Mouse (Mus musculus) right cerebral cortex, postnatal 36 days (tissue): ENCODE results near the gene Gfpt1.
A peak's percentile ranks its signal among the peaks of the same experiment; 100 is the strongest.
"Not testable (repeated sequence)": the region's sequence is repeated elsewhere in the genome, so short reads cannot be mapped to it uniquely, and the experiment has no call there.

Experiments
- DNase-seq, 2 experiments: peaks; one replicate each; pipeline ENCODE4 v3.0.0; 2022; ENCODE audit warnings: low spot score in 2 of 2, mixed read lengths in 1 of 2

Gfpt1 gene

GRCm38 (mm10) chr6:87042004-87042336, 676 bp upstream of the Gfpt1 start:
- DNase-seq, result no peak

GRCm38 (mm10) chr6:87043131-87043516, 478 bp downstream of the Gfpt1 start:
- no peak for DNase-seq

- DNase-seq, result no peak
Observed at GRCm38 (mm10) chr6:87044895-87045294, 2.2 kb downstream of the Gfpt1 start.

- no peak for DNase-seq
Observed at GRCm38 (mm10) chr6:87045507-87045906, 2.9 kb downstream of the Gfpt1 start.

GRCm38 (mm10) chr6:87048712-87049111, 6.1 kb downstream of the Gfpt1 start:
- DNase-seq, result not testable (repeated sequence)

- DNase-seq, result peak; percentile 22 to 44
Observed at GRCm38 (mm10) chr6:87051886-87052425, 9.3 kb downstream of the Gfpt1 start.

GRCm38 (mm10) chr6:87054193-87054592, 11.5 kb downstream of the Gfpt1 start:
- DNase-seq, result no peak

GRCm38 (mm10) chr6:87059754-87060153, 17.1 kb downstream of the Gfpt1 start:
- no peak for DNase-seq

GRCm38 (mm10) chr6:87063586-87063985, 20.9 kb downstream of the Gfpt1 start:
- DNase-seq, result no peak

- DNase-seq, result no peak
Observed at GRCm38 (mm10) chr6:87068209-87068608, 25.6 kb downstream of the Gfpt1 start.

- DNase-seq, result no peak
Observed at GRCm38 (mm10) chr6:87069195-87069900, 26.7 kb downstream of the Gfpt1 start.

GRCm38 (mm10) chr6:87070641-87071040, 28.0 kb downstream of the Gfpt1 start:
- no peak for DNase-seq

- no peak for DNase-seq
Observed at GRCm38 (mm10) chr6:87072759-87073158, 30.1 kb downstream of the Gfpt1 start.

- no peak for DNase-seq
Observed at GRCm38 (mm10) chr6:87075092-87075685, 32.5 kb downstream of the Gfpt1 start.

GRCm38 (mm10) chr6:87079457-87079856, 36.8 kb downstream of the Gfpt1 start:
- no peak for DNase-seq

GRCm38 (mm10) chr6:87085026-87085425, 42.4 kb downstream of the Gfpt1 start:
- DNase-seq, result no peak

GRCm38 (mm10) chr6:87088356-87088755, 45.7 kb downstream of the Gfpt1 start:
- DNase-seq, result no peak

- DNase-seq, result no peak
Observed at GRCm38 (mm10) chr6:87090877-87091276, 48.2 kb downstream of the Gfpt1 start.

- no peak for DNase-seq
Observed at GRCm38 (mm10) chr6:87092476-87092875, 49.8 kb downstream of the Gfpt1 start.

GRCm38 (mm10) chr6:87093631-87094030, 51.0 kb downstream of the Gfpt1 start:
- not testable (repeated sequence) for DNase-seq

GRCm38 (mm10) chr6:87099261-87099660, 56.6 kb downstream of the Gfpt1 start:
- DNase-seq, result no peak

GRCm38 (mm10) chr6:87099671-87100296, 57.1 kb downstream of the Gfpt1 start:
- DNase-seq, result no peak
